Mouse (Mus musculus) kidney, adult 8-10 months (tissue): ENCODE measurements around the gene Slc22a28.
"Not testable (repeated sequence)": the region's sequence is repeated elsewhere in the genome, so short reads cannot be mapped to it uniquely, and the experiment has no call there.

Source experiments
- DNase-seq, 2 experiments: peaks; one replicate each; pipeline ENCODE4 v3.0.0; 2022

Gene Slc22a28

GRCm38 (mm10) chr19:8131881-8132280 lies at the start of gene Slc22a28:
Slc22a28 (minus strand) TSS chr19:8131982.
- not testable (repeated sequence) for DNase-seq

- DNase-seq, result no peak
Measured at GRCm38 (mm10) chr19:8148787-8149523, 17.2 kb upstream of the Slc22a28 start.

DNA sequence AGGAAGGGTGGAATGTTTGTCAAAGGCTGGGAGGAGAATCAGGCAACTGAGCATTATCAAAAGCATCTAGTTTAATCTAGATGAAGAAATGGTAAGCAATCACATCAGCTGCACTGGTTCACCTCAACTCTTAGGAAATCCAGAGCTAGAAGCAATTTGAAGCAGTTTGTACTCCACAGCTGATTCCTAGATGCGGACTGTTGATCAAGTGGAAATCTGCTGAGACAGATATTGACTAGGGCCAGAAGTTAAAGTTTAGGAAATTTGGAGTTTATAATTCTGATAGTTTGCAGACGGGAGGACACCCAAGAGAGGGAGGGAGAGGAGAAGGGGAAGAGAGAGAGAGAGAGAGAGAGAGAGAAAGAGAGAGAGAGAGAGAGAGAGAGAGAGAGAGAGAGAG lies 10.9 kb upstream of the Slc22a28 start:
- peak in 1 of 2 experiments; percentile 18 for DNase-seq

GRCm38 (mm10) chr19:8134127-8134841 lies 2.5 kb upstream of the Slc22a28 start:
- DNase-seq, result not testable (repeated sequence)

- no peak for DNase-seq
Measured at GRCm38 (mm10) chr19:8019904-8020349, 111.9 kb downstream of the Slc22a28 start.

GRCm38 (mm10) chr19:8019329-8019851 lies 112.4 kb downstream of the Slc22a28 start:
- DNase-seq, result not testable (repeated sequence)

DNA sequence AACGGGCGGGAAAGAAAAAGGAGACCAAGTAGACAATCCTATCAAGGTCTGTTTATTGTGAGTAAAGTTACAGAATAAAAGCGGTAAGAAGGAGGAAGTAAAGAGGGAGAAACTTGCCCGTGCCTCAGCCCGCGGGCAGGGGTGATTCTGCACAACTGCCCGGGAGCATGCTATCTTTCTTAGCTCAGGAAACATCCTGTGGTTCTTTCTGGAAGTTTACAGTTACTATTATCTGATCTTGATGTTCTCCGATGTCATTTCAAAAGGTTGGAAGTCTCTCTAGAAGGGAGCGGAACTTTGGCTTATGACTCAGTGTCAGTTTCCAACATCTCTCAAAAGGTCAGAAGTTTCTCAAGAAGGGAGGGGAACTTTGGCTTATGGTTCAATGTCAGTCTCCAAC lies 113.2 kb downstream of the Slc22a28 start:
- DNase-seq, result not testable (repeated sequence)
